Mouse (Mus musculus) heart, embryonic 16.5 days (tissue): Measurements from ENCODE around the gene Il27ra. TPM values are rescaled to one million over a fixed set of nuclear protein-coding genes. Genes with fewer than 3 reads are reported as not detected.

Source experiments
- ATAC-seq: fragments of 200-750 bp; cut with Nextera tagmentation; replicated peaks from 2 replicates; pipeline ENCODE4 v1.8.0; 2017; ENCODE audit warnings: moderate number of reproducible peaks; ENCODE audit not compliant: insufficient read depth, low FRiP score; ENCODE audit errors: extremely low read depth
- H3K27ac ChIP-seq: fragments of 300-500 bp; sonication (generic); 2 replicates; pipeline ENCODE4 v1.5.1; 2014; ENCODE audit warnings: mild to moderate bottlenecking, low read length, control low read depth, moderate library complexity
- H3K27me3 ChIP-seq: fragments of 300-500 bp; sonication (generic); 2 replicates; pipeline ENCODE4 v1.6.1; 2014; ENCODE audit warnings: low read length, mixed read lengths; ENCODE audit not compliant: control insufficient read depth, insufficient read depth
- H3K36me3 ChIP-seq: fragments of 300-500 bp; sonication (generic); 2 replicates; pipeline ENCODE4 v1.6.1; 2014; ENCODE audit not compliant: control insufficient read depth, insufficient read depth
- H3K4me1 ChIP-seq: fragments of 300-500 bp; sonication (generic); 2 replicates; pipeline ENCODE4 v1.6.1; 2014; ENCODE audit warnings: low read length, mixed read lengths; ENCODE audit not compliant: control insufficient read depth, insufficient read depth
- H3K4me2 ChIP-seq: fragments of 300-500 bp; sonication (generic); 2 replicates; pipeline ENCODE4 v1.6.1; 2014; ENCODE audit warnings: low read depth, mild to moderate bottlenecking, control low read depth, low read length
- H3K4me3 ChIP-seq: fragments of 300-500 bp; sonication (generic); 2 replicates; pipeline ENCODE4 v1.5.1; 2014; ENCODE audit warnings: mild to moderate bottlenecking, control low read depth, low read length
- H3K9ac ChIP-seq: fragments of 300-500 bp; sonication (generic); 2 replicates; pipeline ENCODE4 v1.6.1; 2014; ENCODE audit warnings: low read length, control low read depth
- H3K9me3 ChIP-seq: fragments of 300-500 bp; sonication (generic); replicated peaks from 2 replicates; pipeline ENCODE4 v1.6.1; 2016; ENCODE audit warnings: low read length; ENCODE audit not compliant: control insufficient read depth
- WGBS: fragments of 180-500 bp; shearing (Covaris S2); extraction: QIAGEN DNeasy Blood & Tissue Kit; methylation state at CpG from one replicate; pipeline ENCODE4 v1.1.7; 2014; 5-methylcytosine and 5-hydroxymethylcytosine counted together
- polyA plus RNA-seq: library from polyadenylated mRNA; unstranded; fragments of >200 nt; fragmentation: Nextera tagmentation; extraction: Ambion mirVana; gene quantifications from 2 replicates; pipeline ENCODE4 v1.2.1, GENCODE M21; 2015

Gene Il27ra
- polyA plus RNA-seq, 1 experiment from 2014 or later = 6.5 TPM

DNA sequence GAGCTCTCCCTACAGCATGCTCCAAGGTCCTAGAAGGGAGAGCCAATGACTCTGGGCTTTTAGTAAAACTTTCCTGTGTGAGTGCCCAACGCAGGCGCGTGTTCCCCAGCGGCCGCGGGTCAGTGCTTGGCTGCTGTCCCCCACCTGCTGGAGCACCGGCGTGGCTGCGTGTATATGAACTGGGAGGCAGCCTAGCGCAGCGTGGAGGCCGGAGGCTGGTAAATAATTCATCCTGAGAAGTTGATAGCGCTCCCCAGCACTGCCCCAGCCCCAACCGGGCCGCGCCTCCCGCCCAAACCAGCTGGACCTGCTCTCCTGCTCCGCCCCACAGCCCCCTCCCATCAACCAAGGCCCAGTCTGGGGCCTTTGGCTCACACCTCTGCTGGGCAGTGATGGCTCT lies 21.3 kb downstream of the Il27ra start, which contains the start of gene Palm3:
Gene Palm3, plus strand, starts transcription at position 376 of the 400 bp plus-strand sequence.
- H3K27me3 ChIP-seq = peaks cover 19% of the 10 kb centered on the region
- peak within 1 kb of the TSS; percentile 32; the same call in 1 of the 2 replicates for H3K9ac ChIP-seq
- H3K4me3 ChIP-seq = no peak within 1 kb of the TSS
- H3K27ac ChIP-seq = no peak within 1 kb of the TSS
- 27% methylated on average over 18 of the region's 18 CpGs for WGBS
- H3K4me2 ChIP-seq = 0 out of 2 replicates have a peak within 1 kb of the TSS, but pooled peaks have one; percentile 17
- H3K9me3 ChIP-seq = no peaks in the 10 kb centered on the region
- no peaks in the 10 kb centered on the region for H3K36me3 ChIP-seq
- peaks cover 35% of the 10 kb centered on the region for H3K4me1 ChIP-seq
- no peak for ATAC-seq

GRCm38 (mm10) chr8:84019738-84020137 lies 22.7 kb downstream of the Il27ra start:
- WGBS = 76% methylated on average over 9 of the region's 9 CpGs
- Histone ChIP-seq H3K4me1 (peaks cover 29% of the 10 kb centered on the region), H3K4me3 (no peak overlapping the region), H3K4me2 (no peak overlapping the region), H3K27ac (no peak overlapping the region), H3K36me3 (no peaks in the 10 kb centered on the region), H3K9me3 (no peaks in the 10 kb centered on the region), H3K9ac (no peak overlapping the region), H3K27me3 (peaks cover 7% of the 10 kb centered on the region)
- ATAC-seq = no peak

DNA sequence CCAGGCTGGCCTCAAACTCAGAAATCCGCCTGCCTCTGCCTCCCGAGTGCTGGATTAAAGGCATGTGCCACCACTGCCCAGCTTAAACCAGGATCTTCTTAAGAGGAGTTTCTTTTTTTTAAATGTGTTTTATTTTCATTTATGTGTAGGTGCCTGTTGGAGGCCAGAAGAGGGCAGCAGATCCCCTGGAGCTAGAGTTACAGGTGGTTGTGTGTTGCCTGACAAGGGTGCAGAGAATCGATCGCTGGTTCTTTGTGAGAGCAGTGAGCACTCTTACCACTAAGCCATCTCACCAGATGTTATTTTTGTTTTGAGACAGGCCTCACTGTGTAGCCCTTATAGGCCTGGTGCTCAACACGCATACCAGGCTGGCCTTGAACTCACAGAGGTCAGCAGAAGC lies 26.6 kb downstream of the Il27ra start:
- H3K9me3 ChIP-seq = no peaks in the 10 kb centered on the region
- H3K4me1 ChIP-seq = peaks cover 13% of the 10 kb centered on the region
- no peaks in the 10 kb centered on the region for H3K36me3 ChIP-seq
- no peak overlapping the region for H3K9ac ChIP-seq
- peaks cover 28% of the 10 kb centered on the region for H3K27me3 ChIP-seq
- no peak overlapping the region for H3K4me3 ChIP-seq
- ATAC-seq = no peak
- no peak overlapping the region for H3K27ac ChIP-seq
- H3K4me2 ChIP-seq = no peak overlapping the region
- WGBS = 93% methylated on average over 5 of the region's 5 CpGs

DNA sequence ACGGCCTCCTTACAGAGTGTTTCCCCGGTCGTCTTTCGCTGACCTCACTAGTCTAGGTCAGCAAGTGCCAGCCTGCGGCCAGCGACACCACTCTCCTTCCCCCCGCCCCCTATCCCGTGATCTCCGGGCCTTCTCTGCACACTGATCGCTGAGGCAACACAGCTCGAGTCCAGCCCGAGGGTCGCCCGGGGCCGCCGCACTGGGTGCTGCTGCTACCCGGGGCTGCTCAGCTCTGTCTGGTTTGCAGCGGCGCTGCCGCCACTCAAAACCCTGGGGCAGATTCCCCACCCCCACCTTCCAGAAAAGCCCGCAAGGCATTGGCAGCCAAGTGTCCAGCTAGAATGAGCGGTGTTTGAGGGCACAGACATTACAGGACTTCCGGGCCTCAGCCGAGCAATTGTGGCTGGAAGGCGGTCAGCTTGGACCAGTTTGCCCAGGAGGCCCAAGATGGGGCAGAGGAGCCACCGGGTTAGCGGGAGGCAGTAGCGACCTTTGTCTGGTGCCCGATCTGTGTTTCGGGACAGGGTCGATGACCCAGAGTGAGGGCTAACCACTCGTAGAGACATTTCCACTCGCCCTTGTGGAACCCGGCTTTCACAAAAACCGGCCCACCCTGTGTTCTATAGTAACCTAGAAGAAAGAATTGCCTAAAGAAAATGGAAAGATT lies 29.8 kb downstream of the Il27ra start:
- H3K4me3 ChIP-seq = peak overlapping the region; percentile 57
- ATAC-seq = peak; percentile 30; the same call in 1 of the 2 replicates
- 19% methylated on average over 35 of the region's 35 CpGs for WGBS
- peak overlapping the region; percentile 57 for H3K9ac ChIP-seq
- no peaks in the 10 kb centered on the region for H3K36me3 ChIP-seq
- peak overlapping the region; percentile 97 for H3K4me2 ChIP-seq
- no peak overlapping the region for H3K27ac ChIP-seq
- peaks cover 21% of the 10 kb centered on the region for H3K4me1 ChIP-seq
- peaks cover 37% of the 10 kb centered on the region for H3K27me3 ChIP-seq
- no peaks in the 10 kb centered on the region for H3K9me3 ChIP-seq

DNA sequence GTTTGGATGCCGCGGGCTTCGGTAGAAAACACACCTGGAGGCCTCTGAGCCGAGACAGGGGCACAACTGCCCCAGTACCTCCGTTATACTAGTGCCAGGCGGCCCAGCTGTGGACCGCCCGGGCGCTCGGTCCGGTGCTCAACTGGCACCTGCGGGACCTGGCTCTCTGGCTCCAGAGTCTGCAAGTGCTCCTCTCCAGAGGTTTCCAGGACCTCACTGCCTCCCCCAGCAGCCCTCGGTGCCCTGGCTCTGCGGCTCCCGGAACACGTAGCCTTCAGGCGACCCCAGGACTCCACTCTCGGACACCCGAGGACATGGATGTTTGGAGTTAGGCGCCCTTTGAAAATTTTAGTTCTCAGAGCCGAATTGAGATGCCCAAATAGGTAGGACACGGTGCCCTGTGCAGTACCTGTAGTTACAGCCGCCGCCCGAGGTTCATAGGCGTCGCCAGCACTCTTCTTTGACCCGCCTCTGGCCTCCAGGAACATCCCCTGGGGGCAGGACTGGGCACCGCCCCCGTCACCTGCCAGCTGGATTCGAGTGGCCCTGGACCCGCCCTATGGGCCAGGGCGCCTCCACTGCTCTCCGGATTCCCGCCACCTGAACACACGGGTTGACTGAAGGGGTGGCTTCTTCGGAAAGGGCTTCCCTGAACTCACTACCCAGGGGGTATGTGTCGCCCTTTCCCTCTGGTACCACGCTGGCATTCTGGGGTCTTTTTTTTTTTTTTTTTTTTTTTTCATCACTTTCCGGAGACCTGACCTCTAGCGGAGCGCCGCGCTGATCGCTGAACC lies 30.5 kb downstream of the Il27ra start, which contains the start of gene 2210011C24Rik:
Gene 2210011C24Rik, minus strand, starts transcription at position 467 of the 794 bp plus-strand sequence.
- no peaks in the 10 kb centered on the region for H3K9me3 ChIP-seq
- 1% methylated on average over 45 of the region's 45 CpGs for WGBS
- peak within 1 kb of the TSS; percentile 97 for H3K4me2 ChIP-seq
- peak within 1 kb of the TSS; percentile 63 for H3K9ac ChIP-seq
- no peak for ATAC-seq
- no peak within 1 kb of the TSS for H3K27ac ChIP-seq
- H3K4me3 ChIP-seq = peak within 1 kb of the TSS; percentile 57
- no peaks in the 10 kb centered on the region for H3K36me3 ChIP-seq
- H3K27me3 ChIP-seq = peaks cover 34% of the 10 kb centered on the region
- H3K4me1 ChIP-seq = peaks cover 21% of the 10 kb centered on the region

DNA sequence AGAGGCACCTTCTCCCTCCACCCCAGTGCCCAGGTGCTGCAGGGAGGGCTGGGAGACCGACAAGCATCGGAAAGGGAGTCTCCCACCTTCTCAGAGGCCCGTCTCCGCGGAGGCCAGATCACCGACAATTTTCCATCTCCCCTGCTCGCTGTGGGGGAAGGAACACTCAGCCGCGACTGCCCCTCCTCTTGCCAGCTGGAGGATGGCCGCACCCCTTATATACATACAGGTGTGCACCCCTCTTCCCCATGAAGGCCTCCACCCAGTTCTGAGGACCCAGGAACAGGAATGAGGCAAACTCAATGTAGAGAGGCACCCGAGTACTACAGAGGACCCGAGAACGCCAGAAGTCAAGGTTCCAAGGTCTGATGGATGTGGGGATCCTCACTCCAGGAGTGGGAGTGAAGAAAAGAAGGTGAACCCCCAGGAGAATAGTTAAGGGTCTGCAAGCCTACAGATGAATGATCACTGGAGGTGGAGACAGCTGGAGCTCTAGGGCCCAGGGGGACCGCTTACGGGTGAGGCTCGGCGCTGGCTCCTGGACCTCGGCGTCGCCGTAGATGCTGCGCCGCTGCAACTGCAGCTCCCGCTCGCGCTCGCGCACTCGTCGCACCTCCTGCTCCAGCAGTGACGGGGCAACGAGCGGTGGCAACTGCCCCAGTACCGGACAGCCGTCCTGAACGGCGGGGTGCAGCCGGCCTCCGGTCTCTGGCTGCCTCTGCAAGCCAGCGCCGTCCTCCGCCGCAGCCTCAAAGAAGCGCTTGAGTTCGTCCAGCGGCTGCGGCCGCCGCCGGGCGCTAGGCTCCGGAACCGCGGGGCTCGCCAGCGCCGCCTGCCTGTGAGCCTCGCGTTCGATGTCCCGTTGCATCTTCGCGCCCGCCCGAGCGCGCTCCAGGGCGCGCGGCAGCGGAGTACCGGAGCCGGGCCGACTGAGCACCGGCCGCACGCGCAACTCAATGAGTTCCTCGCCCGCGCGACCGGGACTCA lies 31.5 kb downstream of the Il27ra start:
- no peak overlapping the region for H3K27ac ChIP-seq
- ATAC-seq = peak; percentile 49
- H3K27me3 ChIP-seq = peaks cover 34% of the 10 kb centered on the region

GRCm38 (mm10) chr8:84009876-84010275 lies 32.5 kb downstream of the Il27ra start:
- no peaks in the 10 kb centered on the region for H3K9me3 ChIP-seq
- peaks cover 24% of the 10 kb centered on the region for H3K4me1 ChIP-seq
- H3K27me3 ChIP-seq = peaks cover 34% of the 10 kb centered on the region
- H3K4me3 ChIP-seq = no peak overlapping the region
- under 1% methylated on average over 11 of the region's 11 CpGs for WGBS
- H3K27ac ChIP-seq = no peak overlapping the region
- H3K9ac ChIP-seq = no peak overlapping the region
- peak overlapping the region; percentile 33 for H3K4me2 ChIP-seq
- no peaks in the 10 kb centered on the region for H3K36me3 ChIP-seq
- ATAC-seq = peak; percentile 33; the same call in 1 of the 2 replicates

More for the DNA sequence above, 31.5 kb downstream of the Il27ra start:
- no peaks in the 10 kb centered on the region for H3K36me3 ChIP-seq
- H3K4me1 ChIP-seq = peaks cover 21% of the 10 kb centered on the region
- H3K9ac ChIP-seq = peak overlapping the region; percentile 63
- H3K4me3 ChIP-seq = peak overlapping the region; percentile 57
- peak overlapping the region; percentile 97 for H3K4me2 ChIP-seq
- H3K9me3 ChIP-seq = no peaks in the 10 kb centered on the region
- WGBS = 1% methylated on average over 83 of the region's 83 CpGs

DNA sequence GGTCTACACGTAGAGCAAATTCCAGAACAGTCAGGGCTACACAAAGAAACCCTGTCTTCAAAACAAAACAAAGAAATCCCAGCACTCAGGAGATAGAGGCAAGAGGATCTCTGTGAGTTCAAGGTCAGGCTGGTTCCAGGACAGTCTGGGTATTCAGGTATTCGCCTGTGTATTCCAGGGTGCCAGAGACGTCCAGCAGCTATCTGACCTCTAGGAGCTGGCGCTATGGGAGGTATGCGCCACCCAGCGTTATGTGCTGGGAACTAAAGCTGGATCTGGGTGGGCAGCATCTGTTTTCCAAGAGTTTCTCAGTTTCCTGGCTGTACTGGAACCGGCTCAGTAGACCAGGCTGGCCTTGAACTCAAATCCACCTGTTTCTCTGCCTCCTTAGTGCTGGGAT lies 34.0 kb downstream of the Il27ra start:
- peaks cover 34% of the 10 kb centered on the region for H3K4me1 ChIP-seq
- no peaks in the 10 kb centered on the region for H3K36me3 ChIP-seq
- WGBS = 33% methylated on average over 7 of the region's 7 CpGs
- H3K9ac ChIP-seq = no peak overlapping the region
- ATAC-seq = no peak
- H3K27me3 ChIP-seq = peaks cover 30% of the 10 kb centered on the region
- no peak overlapping the region for H3K4me3 ChIP-seq
- H3K9me3 ChIP-seq = no peaks in the 10 kb centered on the region
- no peak overlapping the region for H3K4me2 ChIP-seq
- H3K27ac ChIP-seq = no peak overlapping the region
